Mouse (Mus musculus): ENCODE results near the gene Cox19. TPM values are rescaled to one million over a fixed set of nuclear protein-coding genes. Genes with fewer than 3 reads are reported as not detected.

The Cox19 gene
- total RNA-seq, 1 experiment from 2014 or later, result 14.9 TPM

DNA sequence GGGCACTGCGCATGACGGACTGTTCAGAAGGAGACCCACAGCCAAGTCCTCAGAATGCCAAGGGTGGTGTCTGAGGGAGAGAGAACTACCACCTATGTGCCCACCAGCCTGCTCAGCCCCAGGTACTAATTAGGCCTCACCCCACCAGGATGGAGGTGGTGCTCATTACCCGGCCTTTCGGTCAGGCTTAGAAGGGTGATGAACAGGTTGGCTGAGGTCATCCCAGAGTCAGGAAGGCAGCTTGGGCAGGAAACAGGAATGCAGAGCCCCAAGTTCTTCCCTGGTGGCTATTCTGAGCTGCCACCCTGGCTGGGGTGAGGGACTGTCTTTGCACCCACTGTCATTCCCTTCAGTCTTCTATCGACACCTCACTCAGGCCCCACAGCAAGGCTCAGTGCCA is 34.8 kb upstream of the Cox19 start:
- ATAC-seq (replicated peaks in 1 of 2; ENCODE audit: insufficient read depth in 1 of 2, low FRiP score in 2 of 2, low TSS enrichment in 1 of 2, low read depth in 1 of 2, poor library complexity in 2 of 2, severe bottlenecking in 2 of 2), result no peak

DNA sequence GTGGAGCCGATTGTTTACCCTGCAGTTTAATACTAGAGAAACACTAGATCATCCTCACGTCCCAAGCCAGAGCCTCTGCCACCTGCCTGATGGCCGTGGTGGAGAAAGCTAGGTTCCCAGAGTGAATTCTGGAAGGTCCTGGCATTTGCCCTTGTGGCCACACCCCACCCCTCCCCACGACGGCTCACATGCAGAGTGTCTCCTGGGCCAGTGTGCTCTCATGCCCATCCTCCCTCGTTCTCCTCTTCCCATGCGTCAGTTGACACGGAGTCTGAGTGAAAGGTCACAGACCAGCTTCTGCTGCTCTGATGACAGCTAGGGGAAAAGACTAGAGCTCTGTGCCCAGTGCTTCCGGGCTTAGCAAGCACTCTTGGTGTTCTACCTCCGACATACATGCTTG is 33.3 kb upstream of the Cox19 start:
- ATAC-seq (replicated peaks in 1 of 2; ENCODE audit: insufficient read depth in 1 of 2, low FRiP score in 2 of 2, low TSS enrichment in 1 of 2, low read depth in 1 of 2, poor library complexity in 2 of 2, severe bottlenecking in 2 of 2), result no peak

DNA sequence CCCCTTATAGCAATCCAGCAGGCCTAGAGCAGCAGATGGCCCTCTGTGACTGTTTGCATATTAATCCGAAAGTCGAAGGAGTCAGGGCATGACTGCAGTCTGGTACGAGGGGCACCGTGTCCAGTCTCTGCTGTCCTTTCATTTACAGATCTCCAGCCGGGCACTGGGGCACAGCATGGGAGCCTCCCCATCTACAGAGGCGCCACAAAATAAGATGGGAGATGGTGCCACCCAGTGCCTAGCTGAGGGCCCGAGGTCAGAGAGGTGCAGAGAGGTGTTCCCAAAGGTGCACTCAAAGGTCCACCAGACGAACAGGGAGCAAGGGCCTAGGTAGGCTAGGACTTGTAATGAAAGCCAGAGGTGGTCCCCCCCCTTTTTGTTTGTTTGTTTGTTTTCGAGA is 32.0 kb upstream of the Cox19 start:
- 0 out of 4 replicates have a peak, but pooled peaks of 1 of the 2 experiments have one; percentile 1 for ATAC-seq (replicated peaks in 1 of 2; ENCODE audit: insufficient read depth in 1 of 2, low FRiP score in 2 of 2, low TSS enrichment in 1 of 2, low read depth in 1 of 2, poor library complexity in 2 of 2, severe bottlenecking in 2 of 2)

DNA sequence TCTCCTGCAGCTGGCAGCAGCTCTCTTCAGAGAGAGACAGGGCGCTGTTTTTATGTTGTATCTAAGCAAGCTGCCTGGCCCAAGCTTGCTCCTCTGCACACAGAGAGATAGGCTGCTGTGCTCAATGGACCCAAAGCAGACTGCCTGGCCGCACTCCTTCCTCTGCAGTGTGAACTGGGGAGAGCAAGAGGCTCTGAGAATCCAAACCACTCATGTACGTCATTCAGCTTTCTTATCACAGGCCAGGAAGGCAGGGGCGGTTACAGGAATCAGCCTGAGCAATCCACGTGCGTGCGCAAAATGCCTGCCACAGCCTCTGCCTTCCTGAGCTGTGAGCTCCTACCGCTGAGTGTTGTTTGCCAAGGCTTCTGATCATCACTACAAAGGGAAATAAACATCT is 31.5 kb upstream of the Cox19 start:
- ATAC-seq (replicated peaks in 1 of 2; ENCODE audit: insufficient read depth in 1 of 2, low FRiP score in 2 of 2, low TSS enrichment in 1 of 2, low read depth in 1 of 2, poor library complexity in 2 of 2, severe bottlenecking in 2 of 2), result peak; percentile 65 to 66

DNA sequence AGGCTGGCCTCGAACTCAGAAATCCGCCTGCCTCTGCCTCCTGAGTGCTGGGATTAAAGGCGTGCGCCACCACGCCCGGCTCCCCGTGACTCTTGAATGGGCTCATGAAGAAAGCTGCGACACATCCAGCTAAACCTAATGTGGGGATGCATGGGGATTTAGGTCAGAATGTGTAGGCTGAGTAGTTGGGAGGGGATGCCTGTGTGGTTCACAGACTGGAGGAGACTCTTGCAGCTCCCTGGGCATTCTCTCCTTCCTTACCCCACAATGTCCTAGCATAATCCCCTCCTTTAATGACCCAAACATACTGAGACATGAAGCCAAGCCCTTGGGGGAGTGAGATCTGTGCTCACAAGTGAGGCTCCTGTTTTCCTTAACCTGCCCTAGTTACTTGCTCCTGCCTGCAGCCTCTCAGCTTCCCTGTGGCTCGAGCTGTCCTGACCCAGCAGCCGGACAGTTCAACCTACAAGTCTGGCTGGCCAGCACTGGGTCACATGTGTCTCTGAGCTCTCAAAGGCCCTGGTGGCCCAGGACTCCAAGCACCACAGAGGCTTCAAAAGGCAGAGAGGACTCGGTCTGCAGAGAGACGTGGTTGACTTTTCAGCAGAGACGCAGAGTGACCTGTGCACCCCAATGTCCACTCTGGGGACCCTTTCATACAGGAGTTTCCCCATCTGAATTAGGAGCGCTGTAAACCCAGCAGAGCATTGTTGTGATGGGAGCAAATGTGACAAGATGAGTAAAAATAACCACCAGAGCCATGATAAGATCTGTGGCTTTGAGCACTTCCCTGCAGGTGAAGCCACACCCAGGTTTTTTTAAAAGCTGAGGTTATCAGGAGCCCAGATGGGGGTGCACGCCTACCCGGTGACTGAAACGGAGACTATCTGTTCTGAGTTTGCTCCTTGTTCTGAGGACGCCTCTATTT is 30.6 kb upstream of the Cox19 start:
- ATAC-seq (replicated peaks in 1 of 2; ENCODE audit: insufficient read depth in 1 of 2, low FRiP score in 2 of 2, low TSS enrichment in 1 of 2, low read depth in 1 of 2, poor library complexity in 2 of 2, severe bottlenecking in 2 of 2), result no peak

DNA sequence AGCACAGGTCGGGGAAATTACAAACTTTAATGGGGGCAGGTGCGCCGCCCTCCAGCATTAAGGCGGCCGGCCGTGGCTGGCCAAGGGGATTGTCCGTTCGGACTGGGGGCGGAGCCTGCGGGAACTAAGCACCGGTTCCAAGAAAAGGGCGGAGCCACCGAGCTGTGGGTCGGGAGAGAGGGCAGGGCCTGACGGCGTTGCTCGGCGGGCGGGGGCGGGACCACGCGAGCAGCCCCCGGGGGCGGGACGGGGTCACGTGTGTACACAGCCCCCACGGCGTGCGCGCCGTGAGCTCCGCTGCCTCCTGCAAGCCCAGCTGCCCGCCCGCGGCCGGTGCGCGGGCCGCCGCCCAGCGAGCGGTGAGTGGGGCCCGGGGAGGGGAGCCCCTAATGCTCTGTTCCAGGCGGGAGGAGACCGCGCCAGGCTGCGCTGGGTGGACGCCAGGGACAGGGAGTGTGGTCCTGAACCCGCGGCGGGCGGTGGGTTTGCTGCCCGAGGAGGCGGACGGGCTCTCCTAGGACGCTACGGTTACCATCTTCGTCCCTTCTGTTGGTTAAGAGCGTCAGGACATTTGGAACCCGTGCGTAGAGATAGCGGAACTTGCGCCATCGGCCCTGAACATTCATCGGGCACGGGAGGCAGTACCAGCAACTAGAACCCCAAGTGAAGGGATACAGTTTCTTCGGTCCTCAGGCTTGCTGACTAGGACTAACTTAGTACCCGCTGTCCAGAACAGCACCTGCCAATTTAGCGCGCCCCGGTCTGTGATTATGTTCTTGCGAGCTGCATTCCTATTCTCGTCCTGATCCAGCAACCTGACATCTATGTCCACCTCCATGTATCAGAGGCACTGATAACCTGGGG is 29.4 kb upstream of the Cox19 start:
- ATAC-seq (replicated peaks in 1 of 2; ENCODE audit: insufficient read depth in 1 of 2, low FRiP score in 2 of 2, low TSS enrichment in 1 of 2, low read depth in 1 of 2, poor library complexity in 2 of 2, severe bottlenecking in 2 of 2), result peak; percentile 37 to 54

DNA sequence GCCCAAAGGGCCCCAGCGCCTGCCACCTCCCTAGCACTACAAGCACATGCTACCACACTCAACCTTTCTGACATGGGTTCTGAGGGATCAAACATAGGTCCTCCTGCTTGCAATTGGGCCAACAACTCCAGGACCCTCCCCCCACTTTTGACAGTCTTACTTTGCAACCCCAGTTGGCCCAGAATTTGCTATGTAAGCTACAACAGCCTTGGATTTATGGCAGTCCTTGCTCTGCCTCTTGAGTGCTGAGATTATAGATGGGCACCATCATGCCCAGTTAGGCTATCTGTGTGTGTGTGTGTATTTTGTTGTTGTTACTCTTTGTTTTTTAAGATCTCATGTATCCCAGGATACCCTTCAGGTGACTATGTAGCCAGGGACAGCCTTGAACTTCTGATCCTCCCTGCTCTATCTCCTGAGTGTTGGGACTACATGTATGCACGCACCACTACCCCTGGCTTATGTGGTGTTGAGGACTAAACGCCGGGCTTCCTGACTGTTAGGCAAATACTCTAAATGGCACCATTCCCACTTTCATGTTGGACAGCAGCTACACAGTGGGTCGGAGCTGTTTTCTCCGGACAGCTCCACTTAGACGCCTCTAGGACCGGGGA is 28.7 kb upstream of the Cox19 start:
- no peak for ATAC-seq (replicated peaks in 1 of 2; ENCODE audit: insufficient read depth in 1 of 2, low FRiP score in 2 of 2, low TSS enrichment in 1 of 2, low read depth in 1 of 2, poor library complexity in 2 of 2, severe bottlenecking in 2 of 2)

DNA sequence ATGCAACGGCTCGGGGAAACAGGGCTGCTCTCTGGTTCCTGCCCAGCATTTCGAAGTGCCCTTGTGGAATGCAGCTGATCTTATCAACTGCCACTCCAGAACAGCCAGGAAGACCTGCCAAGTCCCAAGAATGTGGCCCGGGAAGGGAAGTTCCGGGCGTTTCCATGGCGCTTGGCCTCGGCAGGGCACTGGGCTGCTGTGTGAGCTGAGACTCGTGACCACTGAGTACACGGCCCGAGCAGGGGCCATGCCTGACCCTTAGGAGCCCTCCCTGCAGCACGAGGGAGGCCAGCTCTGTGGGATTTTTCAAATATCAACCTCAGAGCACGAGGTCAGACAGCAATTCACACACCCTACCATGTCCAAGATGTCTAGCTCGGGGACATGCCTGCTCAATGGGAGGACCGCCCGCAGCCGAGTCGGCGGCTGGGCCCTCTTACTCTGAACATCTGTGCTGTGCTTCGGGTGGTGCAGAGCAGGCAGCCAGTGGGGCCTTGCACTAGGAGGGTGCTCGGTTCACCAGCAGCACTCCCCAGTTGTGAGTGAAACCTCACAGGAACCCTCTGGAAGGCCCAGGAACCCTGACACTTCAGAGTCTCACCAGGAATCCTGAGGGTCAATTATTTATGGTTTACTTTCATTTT is 27.9 kb upstream of the Cox19 start:
- no peak for ATAC-seq (replicated peaks in 1 of 2; ENCODE audit: insufficient read depth in 1 of 2, low FRiP score in 2 of 2, low TSS enrichment in 1 of 2, low read depth in 1 of 2, poor library complexity in 2 of 2, severe bottlenecking in 2 of 2)

DNA sequence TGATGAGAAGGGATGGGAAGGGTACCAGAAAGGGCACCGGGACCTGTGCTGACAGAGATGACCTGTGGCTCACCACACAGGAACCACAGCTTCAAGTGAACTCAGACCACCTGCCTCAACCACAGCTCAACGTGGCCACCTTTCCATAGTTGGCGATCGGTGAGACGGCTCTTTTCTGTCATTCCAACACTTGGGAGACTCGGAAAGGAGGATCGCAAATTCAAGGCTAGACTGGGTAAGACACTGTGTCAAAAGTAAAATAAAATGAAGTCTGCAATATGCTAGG is 27.0 kb upstream of the Cox19 start:
- ATAC-seq (replicated peaks in 1 of 2; ENCODE audit: insufficient read depth in 1 of 2, low FRiP score in 2 of 2, low TSS enrichment in 1 of 2, low read depth in 1 of 2, poor library complexity in 2 of 2, severe bottlenecking in 2 of 2), result no peak

DNA sequence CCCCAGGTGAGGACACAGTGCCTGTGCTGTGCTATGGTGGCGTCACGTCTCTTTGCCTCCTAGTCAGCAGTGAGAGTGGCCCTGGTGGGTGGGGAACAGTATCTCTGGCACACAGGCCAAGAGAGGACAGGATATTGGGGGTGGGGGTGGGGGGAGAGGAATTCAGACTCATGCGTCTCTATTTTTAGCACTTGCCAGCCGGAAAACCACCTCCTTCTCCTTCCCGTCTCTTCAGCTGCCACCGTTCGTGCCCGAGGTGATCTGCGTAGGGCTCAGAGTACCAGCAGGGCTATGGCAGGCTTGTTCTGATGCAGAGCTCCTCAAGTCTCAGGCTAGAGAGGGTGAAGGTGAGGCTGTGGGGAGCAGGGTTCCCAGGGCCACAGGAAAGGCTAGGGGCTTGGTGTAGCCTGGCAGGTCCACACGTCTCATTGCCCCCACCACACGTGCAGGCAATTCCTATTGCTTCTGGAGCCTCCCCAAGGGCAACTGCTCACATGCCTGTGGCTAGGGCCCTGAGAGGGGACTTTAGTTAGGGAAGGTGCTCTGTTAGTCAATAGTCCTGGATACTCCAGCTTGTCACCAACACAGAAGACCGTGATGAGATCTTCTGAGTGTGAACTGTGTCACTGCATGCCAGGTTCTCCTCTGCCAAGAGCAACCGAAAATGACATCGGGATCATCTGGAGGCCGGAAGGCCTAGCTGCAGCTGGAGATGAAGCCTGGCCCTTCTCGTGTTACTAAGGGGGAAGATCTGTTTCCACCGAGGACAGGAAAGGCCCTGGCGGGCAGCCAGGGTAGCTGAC is 26.5 kb upstream of the Cox19 start, which contains the start of gene Gpr146:
Gpr146 (plus strand) TSS at position 230 of the 803 bp plus-strand sequence.
- ATAC-seq (replicated peaks in 1 of 2; ENCODE audit: insufficient read depth in 1 of 2, low FRiP score in 2 of 2, low TSS enrichment in 1 of 2, low read depth in 1 of 2, poor library complexity in 2 of 2, severe bottlenecking in 2 of 2), result peak; percentile 19 to 34; a peak in 3 of 4 replicates

DNA sequence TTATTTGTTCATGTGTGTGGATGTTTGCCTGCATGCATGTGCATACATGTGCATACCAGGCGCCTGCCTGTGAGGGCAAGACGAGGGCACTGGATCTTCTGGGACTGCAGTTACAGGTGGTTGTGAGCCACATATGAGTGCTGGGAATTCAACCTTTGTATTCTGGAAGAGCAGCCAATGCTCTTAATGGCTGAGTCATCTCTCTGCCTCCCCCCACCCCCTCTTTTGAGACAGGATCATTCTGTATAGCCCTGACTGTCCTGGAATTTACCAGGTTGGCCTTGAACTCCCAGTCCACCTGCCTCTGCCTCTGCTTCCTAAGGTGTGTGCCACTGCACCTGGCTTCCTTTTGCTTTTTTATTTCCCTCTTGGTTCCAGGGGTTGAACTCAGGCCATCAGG is 23.6 kb upstream of the Cox19 start:
- no peak for ATAC-seq (replicated peaks in 1 of 2; ENCODE audit: insufficient read depth in 1 of 2, low FRiP score in 2 of 2, low TSS enrichment in 1 of 2, low read depth in 1 of 2, poor library complexity in 2 of 2, severe bottlenecking in 2 of 2)

DNA sequence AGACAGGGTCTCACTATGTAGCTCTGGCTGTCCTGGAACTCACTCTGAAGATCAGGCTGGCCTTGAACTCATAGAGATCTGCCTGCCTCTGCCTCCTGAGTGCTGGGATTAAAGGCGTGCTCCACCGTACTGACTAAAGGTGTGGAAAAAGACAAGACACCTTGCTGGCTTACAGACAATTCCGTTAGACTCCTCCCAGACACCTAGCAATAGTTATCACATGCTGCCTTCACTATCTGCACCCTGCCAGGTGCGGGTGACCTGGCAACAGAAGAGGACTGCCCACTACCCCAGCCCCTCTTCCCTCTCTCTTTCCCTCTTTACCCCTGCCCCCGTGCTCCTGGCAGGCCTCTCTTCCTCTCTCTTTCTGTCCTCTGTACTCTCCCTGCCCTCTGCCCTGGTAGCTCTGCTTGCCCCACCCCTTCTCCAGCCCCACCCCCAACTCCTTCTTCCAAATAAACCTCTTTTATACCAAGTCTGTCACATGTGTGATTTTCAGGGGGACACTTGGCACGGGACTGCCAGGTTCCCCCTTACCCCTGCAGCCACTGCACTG is 22.7 kb upstream of the Cox19 start:
- ATAC-seq (replicated peaks in 1 of 2; ENCODE audit: insufficient read depth in 1 of 2, low FRiP score in 2 of 2, low TSS enrichment in 1 of 2, low read depth in 1 of 2, poor library complexity in 2 of 2, severe bottlenecking in 2 of 2), result no peak

DNA sequence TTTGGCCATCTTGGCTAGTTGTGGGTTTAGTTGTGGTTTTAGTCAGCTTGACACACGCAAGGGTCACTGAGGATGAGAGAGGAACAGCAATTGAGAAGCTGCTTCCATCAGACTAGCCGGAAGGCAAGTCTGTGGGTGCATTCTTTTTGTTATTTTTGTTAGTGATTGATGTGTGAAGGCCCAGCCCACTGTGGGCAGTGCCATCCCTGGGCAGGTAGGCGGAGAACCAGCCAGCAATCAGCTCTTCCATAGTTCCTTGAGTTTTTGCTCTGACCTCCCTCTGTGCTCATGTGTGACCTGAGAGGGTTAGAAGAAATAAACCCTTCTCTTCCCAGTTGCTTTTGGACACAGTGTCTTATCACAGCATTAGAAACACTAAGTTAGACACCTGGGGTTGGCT is 21.9 kb upstream of the Cox19 start:
- no peak for ATAC-seq (replicated peaks in 1 of 2; ENCODE audit: insufficient read depth in 1 of 2, low FRiP score in 2 of 2, low TSS enrichment in 1 of 2, low read depth in 1 of 2, poor library complexity in 2 of 2, severe bottlenecking in 2 of 2)

DNA sequence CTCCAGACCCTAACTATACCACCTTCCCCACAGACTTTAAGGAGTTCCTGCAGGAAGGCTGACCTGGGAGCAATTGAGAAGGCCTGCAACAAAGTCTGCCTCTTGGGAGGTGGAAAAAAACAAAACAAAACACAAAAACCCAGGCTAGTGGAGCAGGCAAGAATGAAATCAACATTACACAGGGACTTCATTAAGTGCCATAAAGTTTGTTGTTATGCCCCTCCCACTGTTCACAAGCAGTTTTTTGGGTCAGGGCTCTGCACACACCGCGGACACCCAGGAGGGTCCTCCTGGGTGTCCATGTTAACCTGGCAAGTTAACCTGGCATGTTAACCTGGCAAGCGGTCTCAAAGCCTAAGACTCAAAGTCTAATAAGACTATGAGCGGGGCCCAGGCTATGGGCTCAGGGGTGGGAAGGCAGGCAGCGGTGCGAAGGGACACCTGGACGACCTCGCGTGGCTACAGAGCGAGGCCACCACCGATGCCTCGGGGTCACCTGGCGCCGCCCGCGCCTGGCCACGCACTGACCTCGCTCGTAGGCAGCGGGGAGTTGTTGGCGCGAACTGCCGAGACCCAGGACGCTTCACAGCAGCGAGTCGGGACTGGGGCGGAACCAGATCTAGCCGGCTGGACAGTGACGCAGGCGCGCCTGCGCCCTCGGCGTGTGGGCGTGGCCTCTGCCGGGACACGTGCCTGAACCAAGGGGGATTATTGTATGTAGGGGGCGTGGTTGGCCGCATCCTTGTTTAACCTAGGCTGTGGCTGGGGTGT is 20.6 kb upstream of the Cox19 start:
- peak; percentile 91 to 94 for ATAC-seq (replicated peaks in 1 of 2; ENCODE audit: insufficient read depth in 1 of 2, low FRiP score in 2 of 2, low TSS enrichment in 1 of 2, low read depth in 1 of 2, poor library complexity in 2 of 2, severe bottlenecking in 2 of 2)

DNA sequence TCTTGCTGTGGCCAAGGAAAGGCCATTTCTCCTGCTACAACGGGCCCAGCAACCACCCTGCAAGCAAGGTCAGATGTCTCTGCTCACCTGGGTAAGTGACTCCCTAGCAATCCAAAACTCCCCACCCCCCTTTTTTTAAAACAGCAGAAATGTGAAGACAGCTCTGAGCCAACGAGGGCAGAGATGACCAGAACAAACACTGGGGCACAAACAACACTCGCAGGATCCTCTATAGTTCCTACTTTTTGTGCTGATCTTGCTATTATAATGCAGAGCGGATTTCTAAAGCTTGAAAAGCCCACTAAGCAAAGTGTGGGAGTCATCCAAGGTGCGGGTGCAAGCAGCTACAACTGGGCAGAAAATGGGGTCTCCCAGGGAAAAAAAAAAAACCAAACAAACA is 19.9 kb upstream of the Cox19 start:
- ATAC-seq (replicated peaks in 1 of 2; ENCODE audit: insufficient read depth in 1 of 2, low FRiP score in 2 of 2, low TSS enrichment in 1 of 2, low read depth in 1 of 2, poor library complexity in 2 of 2, severe bottlenecking in 2 of 2), result no peak

DNA sequence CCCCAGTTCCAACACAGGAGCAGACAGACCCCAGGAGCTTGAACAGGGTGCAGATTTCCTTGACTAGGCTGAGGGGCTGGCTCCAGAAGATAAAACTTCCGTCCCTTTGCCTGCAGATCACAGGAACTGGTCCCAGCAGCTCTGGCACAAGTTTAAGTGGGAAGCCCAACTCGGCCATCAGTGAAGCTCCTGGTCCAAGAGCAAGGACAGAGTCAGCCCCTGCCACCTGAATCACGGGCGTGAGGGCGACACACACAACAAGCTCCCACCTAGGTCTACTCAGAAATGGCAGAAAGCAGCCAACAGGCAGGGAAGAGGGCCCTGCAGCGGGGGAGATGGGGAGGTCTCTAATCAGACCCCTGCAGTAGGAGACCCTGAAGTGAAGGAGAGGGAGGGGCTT is 19.1 kb upstream of the Cox19 start:
- ATAC-seq (replicated peaks in 1 of 2; ENCODE audit: insufficient read depth in 1 of 2, low FRiP score in 2 of 2, low TSS enrichment in 1 of 2, low read depth in 1 of 2, poor library complexity in 2 of 2, severe bottlenecking in 2 of 2), result no peak
